Mouse (Mus musculus) frontal cortex, postnatal 10 days (tissue): ENCODE results near the gene Fam163a.

Experiments
- DNase-seq, 2 experiments: peaks; one replicate each; pipeline ENCODE4 v3.0.0; 2022; ENCODE audit warnings: low spot score in 2 of 2, mixed read lengths in 1 of 2

Gene Fam163a

DNA sequence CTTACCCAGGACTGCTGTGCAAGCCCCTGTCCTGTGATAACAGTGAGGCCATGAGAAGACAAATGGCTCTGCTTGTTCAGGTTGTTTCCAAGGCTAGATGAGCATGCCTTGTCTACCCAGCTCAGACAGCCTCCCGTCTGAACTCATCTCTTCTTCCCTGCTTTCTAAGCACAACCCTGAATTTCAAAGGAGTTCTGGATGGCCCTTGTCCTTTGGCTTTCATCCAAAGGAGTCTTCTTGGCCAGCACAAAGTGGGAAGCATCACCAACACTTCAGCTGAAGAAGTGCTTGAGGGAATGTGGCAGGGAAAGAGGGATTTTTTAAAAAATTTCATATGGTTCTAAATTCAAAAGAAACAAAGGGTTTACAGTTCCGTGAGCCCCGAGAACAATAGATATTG is 3.8 kb downstream of the Fam163a start:
- no peak for DNase-seq

GRCm38 (mm10) chr1:156197588-156197987 is 7.2 kb downstream of the Fam163a start:
- DNase-seq, result no peak

- no peak for DNase-seq
Measured at GRCm38 (mm10) chr1:156193292-156193691, 11.5 kb downstream of the Fam163a start.

DNA sequence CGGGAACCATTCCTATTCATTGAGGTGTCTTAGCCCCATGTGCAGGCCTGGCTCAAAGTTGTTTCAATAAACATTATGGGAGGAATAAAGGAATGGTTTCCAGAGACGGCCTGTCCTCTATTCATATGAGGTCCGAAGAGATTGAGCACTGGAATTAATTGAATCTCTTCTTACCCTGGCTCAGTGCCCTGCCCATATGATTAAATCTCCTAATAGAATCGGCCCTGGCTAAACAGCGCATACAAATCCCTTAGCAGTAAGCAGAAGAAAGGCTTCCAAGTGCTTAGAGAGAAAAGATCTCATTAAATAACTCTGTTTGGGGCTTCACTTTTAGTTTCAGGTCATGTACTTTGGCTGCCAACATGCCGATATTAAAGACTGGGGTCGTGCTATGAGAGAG is 12.0 kb downstream of the Fam163a start:
- DNase-seq, result no peak

- no peak for DNase-seq
Measured at GRCm38 (mm10) chr1:156186646-156187045, 18.2 kb downstream of the Fam163a start.

- DNase-seq, result no peak
Measured at GRCm38 (mm10) chr1:156184158-156184571, 20.7 kb downstream of the Fam163a start.

- no peak for DNase-seq
Measured at GRCm38 (mm10) chr1:156183176-156183958, 21.5 kb downstream of the Fam163a start.

GRCm38 (mm10) chr1:156179875-156180274 is 25.0 kb downstream of the Fam163a start:
- peak; percentile 33 to 43 for DNase-seq

GRCm38 (mm10) chr1:156168737-156169136 is 36.1 kb downstream of the Fam163a start:
- no peak for DNase-seq

GRCm38 (mm10) chr1:156116770-156117169 is 88.1 kb downstream of the Fam163a start:
- DNase-seq, result no peak

- DNase-seq, result no peak
Measured at GRCm38 (mm10) chr1:156113884-156114499, 90.8 kb downstream of the Fam163a start.

DNA sequence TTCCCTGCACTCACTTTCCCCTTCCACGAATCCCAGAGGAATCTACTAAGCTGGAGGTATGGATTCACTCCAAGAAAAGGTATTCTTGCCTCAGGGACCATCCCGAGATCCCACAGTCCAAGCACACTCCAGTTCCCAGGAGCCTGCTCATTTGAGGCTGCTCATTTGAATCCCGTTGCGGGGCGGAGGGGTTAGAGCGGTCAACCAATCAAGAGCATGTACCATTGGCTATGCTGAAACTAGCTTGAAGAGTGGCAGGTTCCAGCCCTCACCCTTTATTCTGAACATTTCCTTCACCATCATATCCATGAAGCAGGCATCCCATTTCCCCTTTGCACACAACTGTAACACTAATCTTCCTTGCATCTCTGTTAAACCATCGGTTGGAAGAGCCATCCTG is 92.7 kb downstream of the Fam163a start:
- no peak for DNase-seq

GRCm38 (mm10) chr1:156111728-156112127 is 93.1 kb downstream of the Fam163a start:
- DNase-seq, result no peak

DNA sequence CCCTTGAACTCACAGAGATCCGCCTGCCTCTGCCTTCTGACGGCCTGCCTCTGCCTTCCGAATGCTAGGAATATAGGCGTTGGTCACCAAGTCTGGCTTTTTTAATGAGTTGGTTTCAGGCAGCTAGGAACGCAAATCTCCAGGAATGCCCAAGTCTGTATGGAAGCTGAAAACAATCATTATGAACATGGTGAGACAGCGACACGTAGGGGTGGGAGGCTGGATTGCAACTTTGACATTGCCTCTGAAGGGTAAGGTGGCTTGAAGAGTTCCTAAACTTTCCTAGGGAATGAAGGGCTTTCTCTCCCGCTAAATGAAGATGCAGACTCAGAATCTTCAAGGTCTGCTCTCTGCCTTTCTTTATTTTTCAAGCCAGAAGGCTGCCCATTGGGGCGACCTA is 93.7 kb downstream of the Fam163a start:
- no peak for DNase-seq

DNA sequence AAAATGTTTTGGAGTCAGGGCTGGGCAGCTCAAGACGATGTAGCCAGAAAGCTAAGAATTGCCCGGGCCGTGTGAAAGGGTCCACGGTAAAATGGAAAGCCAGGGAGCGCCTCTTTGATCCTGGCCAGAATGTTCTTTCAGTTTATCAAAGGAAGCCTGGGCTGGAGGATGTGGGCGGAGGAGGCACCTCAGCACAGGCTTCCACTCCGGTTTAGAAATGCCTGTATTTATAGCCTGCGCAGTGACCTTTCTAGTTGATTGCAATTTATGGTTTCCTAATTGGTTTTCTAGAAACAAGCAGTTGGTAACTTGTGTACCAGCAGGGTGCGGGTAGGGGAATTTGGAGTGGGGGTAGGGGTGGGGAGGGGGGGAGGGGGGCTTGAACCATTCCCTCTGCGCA is 96.4 kb downstream of the Fam163a start:
- no peak for DNase-seq

GRCm38 (mm10) chr1:156107424-156107823 is 97.4 kb downstream of the Fam163a start:
- DNase-seq, result no peak

- no peak for DNase-seq
Measured at GRCm38 (mm10) chr1:156105381-156105780, 99.4 kb downstream of the Fam163a start.

- no peak for DNase-seq
Measured at GRCm38 (mm10) chr1:156103763-156104162, 101.1 kb downstream of the Fam163a start.

GRCm38 (mm10) chr1:156091811-156092210 is 113.0 kb downstream of the Fam163a start:
- no peak for DNase-seq

DNA sequence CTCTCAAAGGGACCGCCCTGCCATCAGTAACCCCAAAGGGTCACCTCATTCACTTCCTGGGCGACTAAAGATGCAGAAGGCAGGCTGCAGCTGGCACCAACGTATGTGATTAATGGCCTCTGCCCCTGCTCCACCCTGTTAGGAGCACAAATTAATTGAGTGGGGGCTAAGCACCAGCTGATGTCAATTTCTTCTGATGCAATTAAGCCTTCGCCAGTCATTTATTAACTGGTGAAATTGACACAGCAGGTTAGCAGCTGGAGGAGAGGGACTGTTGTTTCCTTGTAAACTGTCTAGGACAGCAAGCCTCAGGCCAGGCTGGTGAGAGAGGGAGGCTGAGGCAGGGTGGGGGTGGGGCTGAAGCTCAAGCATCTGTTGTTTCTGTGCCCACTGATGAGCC is 114.8 kb downstream of the Fam163a start:
- DNase-seq, result no peak

DNA sequence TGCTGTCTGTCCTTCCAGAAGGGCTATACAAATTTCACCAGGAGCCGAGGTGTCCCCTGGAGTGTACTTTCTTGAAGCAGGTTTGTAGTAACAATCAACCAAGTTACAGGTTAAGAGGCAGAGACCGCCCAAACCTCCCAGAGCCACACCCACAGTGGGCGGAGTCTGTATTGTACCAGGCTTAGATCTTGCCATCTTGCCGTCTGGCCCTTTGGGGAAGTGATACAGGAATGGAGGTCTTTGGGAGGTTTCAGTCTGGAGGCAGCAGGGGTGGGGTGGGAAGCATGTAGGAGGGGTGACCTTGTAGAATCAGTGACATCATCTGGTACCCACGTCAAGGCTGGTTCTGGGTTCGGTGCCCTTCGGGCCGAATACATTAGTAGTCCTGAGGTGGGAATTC is 115.3 kb downstream of the Fam163a start:
- no peak for DNase-seq

DNA sequence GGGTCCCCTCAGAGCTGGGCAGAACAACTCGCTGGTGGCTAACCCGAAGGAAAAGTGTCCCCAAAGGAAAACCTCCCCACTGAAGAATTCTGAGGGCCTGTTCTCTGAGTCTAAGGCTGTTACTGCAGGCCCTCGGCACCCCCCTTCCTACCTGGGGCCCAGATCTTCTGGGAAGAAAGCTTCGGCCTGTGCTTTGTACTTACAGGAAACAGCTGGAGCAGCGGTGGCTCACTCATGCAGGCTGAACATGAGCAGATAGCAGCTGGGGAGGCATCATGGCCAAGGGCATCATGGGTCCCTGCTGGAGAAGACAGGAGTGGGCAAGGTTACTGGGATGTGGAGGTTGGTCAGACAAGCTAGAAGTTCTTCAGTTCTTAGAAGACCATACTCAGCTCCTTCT is 117.2 kb downstream of the Fam163a start:
- DNase-seq, result no peak

GRCm38 (mm10) chr1:156085770-156086169 is 119.1 kb downstream of the Fam163a start:
- peak in 1 of 2 experiments; percentile 28 for DNase-seq
